Mouse (Mus musculus): ENCODE data around the gene Myrip.
"Not testable (repeated sequence)": the region's sequence is repeated elsewhere in the genome, so short reads cannot be mapped to it uniquely, and the experiment has no call there.

Gene Myrip

DNA sequence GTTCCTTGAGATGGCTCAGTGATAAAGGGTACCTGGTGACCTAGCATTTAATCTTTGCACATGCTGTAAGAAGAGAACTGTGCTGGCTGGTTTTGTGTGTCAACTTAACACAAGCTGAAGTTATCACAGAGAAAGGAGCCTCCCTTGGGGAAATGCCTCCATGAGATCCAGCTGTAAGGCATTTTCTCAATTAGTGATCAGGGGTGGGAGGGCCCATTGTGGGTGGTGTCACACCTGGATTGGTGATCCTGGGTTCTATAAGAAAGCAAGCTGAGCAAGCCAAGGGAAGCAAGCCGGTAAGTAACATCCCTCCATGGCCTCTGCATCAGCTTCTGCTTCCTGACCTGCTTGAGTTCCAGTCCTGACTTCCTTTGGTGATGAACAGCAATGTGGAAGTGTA, at the start of gene Myrip:
Gene Myrip, plus strand, starts transcription at position 301 of the 400 bp plus-strand sequence.
- not testable (repeated sequence) for DNase-seq (ENCODE audit: low spot score)

DNA sequence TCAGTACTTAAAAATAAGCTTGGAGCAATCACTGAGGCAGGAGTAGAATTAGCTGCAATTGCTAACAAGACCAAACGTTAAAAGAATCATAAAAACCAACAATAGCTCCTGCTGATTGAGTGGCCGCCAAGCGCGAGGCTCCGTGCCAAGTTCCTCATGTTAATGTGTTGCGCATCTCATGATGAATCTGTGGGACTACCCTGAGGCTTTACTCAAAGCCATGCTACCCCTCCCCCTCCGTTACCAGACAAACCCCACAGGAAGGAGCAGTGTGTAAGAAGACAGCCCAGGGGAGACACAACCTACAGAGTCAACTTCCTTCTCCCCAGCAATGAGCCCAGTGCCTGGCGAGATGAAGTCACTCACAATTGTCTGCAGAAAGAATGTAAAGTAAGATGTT, 41.5 kb upstream of the Myrip start:
- DNase-seq (ENCODE audit: low spot score), result peak; percentile 51

DNA sequence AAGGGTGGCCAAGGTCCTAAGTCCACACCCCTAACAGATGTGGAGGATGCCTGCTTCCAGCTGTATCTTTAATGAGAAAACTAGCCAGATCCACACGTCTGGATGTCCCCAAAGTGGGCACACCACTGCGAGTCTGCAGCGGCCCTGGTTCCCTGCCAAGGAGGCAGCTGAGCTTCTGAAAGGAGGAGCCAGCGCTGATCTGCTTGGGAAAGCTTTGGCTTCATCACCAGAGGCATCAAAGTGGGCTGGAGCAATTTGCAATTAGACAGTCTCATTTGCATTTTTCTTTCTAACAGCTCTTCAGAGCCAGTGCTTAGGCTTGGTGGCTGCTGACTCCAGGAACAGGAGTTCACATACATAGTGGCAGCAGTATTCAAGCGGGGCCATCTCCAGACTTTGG, 37.3 kb upstream of the Myrip start:
- DNase-seq (ENCODE audit: low spot score), result no peak

DNA sequence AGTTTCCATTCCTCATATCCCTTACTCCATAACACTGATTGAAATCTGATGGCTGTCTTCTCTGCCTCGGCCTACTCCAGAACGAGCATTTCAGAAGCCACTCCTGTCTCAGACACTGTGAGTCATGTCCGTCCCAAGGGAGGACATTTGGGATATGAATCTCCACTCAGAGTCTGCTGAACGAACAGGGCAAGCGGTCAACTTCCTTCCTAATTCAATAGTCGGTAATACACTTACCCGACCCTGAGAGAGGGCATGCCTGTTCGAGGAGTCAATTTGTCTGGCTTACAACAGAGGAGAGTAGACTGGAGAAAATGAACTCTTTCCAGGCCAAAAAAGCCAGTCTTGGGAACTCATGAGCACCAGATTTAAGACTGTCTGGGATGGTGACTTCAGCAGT, 28.2 kb upstream of the Myrip start:
- no peak for DNase-seq (ENCODE audit: low spot score)

DNA sequence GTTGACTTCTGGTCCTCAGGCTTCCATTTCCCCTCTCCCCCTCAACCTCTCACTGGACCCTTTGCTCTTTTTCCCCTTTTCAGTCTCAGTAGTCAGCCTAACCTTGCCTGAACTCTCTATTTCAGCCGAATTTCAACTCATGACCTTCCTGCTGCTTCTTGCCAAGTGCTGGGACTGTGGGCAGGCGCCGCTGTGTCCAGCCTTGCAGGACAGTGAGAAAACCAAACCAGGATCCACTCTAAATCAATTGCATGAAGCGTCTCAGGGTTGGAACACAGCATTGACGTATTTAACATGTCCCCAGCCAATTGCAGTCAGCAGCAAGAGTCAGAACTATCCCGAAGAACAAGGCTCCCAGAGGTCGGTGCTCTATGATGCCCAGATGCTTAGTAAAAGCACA, 26.1 kb upstream of the Myrip start:
- no peak for DNase-seq (ENCODE audit: low spot score)

DNA sequence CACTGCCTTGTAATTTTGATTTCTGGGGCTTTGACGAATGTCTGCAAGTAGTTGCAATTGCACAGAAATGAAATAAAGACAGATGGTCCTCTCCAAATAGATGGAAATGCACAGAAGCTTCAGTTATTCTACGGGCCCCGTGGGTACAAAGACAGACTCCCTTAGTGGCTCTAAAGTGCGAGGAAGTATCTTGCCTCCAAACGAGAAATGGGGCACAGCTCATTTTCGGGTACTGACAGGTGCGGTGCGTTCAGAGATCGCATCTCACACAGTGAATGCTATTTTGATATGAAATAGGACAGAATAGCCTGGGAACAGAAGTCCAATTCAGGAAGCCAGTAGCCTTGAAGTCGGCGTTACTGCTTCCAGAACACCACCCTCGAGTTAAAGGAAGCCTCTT, 20.2 kb upstream of the Myrip start:
- DNase-seq (ENCODE audit: low spot score), result no peak

DNA sequence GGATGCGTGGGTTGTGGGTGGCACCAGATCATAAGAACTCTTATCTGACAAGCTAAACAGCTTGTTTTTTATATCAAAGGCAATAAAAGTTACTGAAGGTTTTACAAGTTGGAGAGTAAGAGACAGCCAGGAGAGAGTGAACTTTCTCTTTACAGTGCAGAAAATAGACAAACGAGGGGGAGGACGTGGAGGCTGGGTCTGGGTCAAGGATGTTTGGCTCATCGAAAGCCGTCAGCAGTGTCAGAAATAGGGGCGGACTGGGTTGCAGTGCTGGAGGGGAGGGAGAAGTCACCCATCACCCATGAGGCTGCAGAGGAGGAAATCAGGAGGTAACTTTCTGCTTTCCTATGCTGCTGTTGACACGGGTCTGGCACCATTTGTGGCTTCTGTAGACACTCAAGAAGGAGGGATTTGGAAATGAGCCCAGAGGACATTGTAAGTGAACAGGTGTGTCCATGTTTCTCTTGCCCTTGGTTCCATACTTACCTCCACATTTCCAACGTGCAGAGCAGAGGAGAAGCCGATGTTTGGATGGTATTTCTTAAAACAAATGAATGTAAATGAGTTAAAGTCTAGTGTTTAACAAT, 18.8 kb upstream of the Myrip start:
- no peak for DNase-seq (ENCODE audit: low spot score)

DNA sequence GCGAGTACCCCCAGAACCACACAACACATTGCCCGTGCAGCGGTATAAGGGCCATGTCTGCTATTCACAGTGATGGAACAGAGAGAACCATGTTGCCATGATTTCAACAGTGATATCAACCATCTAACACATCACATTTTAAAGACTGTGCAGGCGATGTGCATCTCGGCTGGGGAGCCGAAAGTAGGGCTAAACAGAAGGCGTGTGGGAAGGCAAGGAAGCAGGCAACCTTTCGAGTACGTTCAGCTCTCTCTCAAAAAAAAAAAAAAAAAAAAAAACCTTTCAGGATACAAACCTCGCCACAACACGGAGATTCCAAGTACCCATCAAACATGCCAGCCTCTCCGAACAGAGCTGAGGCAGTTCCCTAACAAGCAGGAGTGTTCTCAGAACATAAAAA, 17.8 kb upstream of the Myrip start:
- no peak for DNase-seq (ENCODE audit: low spot score)

DNA sequence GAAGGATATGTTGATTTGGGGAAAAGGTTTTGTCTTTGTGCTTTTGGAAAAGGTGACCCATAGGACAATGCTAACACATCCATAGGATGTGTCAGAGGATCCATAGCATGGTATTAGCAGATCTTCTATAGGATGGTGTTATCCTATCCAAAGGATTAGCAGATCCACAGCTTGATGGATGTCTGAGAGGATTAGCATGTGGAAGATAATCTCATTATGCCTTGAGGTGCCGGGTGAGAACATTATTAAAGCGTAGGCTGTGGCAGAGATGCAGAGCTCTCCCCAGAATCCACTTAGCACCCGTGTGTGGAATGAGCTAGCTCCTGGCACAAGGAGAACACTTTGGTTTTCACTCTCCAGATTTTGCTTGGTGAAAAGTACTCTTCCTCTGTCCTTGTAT, 13.3 kb upstream of the Myrip start:
- DNase-seq (ENCODE audit: low spot score), result no peak

DNA sequence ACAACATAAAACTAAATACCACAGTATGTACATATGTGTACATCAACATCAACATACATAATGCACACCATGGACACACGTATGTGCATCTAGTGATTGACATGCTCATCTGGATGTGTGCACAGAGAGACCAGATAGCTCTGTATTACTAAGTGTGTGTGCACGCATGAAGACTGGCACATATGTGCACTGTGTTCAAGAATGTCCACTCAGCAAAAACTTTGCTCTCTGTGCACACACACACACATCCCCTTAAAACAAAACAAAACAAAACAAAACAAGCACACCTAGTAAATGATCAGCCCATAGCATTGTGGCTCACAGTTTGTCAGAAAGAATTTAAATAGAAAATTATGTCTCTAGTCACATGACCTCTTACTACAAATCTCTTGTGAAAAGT, 10.9 kb upstream of the Myrip start:
- no peak for DNase-seq (ENCODE audit: low spot score)

DNA sequence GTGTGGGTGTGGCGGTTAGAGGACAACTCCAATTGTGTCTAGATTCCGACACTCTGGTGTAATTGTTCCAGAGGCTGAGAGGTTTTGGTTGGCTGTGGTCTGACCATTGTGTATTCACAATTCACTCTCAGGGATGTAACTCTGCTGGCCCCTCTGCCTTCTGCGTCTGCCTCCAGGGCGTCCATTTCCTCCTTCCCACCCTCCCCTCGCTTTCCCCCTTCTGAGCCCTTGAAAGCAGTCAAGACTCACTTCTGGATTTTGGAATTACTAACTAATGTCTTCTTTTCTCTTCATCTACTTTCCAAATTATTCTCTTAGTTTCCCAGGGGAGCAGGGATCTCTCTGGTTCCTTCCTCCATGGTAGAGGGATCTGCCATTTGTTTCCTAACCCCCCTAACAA, 8.8 kb upstream of the Myrip start:
- DNase-seq (ENCODE audit: low spot score), result no peak

DNA sequence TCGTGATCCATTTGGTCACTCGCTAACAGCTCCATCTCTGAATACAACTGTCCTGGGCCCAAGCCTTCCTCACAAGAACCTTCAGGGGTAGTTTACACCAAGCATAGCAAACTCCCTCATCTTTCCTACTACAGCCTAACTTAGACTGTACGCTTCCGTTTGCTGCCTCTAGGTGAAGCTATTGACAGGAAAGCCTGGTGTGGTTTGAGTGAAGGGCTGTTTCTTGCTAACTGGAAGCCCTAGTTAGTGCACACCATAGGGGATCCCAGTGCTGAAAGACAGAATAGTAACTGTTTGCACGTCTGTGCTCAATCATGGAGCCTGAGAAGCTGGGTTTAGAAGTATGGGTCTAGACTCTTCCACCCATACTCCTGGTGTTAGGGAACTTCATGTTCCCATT, 5.8 kb upstream of the Myrip start:
- no peak for DNase-seq (ENCODE audit: low spot score)

DNA sequence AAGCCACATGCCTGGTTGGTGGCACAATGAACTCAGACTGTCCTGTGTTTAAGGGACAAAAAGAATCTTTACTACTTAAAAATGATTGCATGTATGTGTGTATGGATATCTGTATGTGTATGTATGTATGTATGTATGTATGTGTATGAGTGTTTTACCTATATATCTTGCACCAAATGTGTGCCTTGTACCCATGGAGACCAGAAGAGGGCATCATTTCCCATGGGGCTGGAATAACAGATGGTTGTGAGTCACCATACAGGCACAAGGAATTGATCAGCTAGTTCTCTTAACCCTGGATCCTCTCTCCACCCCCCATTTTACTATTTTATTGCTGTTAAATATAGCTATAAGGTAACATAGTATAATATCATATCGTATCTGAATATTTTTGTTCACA, 4.4 kb upstream of the Myrip start:
- DNase-seq (ENCODE audit: low spot score), result no peak

DNA sequence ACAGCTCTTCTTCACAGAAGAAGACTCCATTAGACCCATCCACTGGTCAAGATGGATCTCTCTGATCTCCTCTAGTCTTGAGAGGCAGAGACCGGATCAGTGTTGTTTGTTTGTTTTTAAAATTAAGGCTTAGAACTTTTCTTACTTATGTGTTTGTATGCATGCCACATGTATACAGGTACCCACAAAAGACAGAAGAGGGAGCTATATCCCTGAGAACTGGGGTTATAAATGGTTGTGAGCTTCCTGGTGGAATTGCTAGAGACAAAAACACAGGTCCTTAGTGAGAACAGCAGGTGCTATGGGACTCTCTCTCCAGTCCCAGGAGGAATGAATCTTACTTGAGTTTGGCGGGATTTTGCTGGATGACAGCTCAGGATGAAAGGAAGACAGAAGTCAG, 1.9 kb upstream of the Myrip start:
- DNase-seq (ENCODE audit: low spot score), result no peak

DNA sequence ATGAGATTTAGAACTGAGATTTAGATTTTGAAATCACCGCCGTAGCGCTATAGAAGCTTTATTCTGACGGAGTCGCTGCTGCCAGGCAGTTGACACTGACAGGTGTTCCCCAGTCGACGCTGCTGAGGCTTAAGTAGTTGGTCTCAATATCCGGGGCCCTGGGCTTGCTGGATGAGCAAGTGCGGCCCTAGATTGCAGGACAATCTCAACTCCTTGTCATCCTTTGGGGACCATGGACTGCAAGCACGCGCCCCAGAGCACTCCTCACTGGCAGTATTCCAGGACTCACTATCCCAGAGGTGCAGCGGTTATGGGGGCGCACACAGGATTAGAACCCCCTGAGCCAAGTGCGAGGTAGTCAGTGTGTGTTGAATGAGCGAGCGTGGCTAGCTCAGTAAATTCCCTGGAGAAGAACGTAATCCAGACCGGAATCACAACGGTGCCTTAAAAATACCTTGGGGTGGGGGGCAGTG, 1.7 kb downstream of the Myrip start:
- DNase-seq (ENCODE audit: low spot score), result no peak

DNA sequence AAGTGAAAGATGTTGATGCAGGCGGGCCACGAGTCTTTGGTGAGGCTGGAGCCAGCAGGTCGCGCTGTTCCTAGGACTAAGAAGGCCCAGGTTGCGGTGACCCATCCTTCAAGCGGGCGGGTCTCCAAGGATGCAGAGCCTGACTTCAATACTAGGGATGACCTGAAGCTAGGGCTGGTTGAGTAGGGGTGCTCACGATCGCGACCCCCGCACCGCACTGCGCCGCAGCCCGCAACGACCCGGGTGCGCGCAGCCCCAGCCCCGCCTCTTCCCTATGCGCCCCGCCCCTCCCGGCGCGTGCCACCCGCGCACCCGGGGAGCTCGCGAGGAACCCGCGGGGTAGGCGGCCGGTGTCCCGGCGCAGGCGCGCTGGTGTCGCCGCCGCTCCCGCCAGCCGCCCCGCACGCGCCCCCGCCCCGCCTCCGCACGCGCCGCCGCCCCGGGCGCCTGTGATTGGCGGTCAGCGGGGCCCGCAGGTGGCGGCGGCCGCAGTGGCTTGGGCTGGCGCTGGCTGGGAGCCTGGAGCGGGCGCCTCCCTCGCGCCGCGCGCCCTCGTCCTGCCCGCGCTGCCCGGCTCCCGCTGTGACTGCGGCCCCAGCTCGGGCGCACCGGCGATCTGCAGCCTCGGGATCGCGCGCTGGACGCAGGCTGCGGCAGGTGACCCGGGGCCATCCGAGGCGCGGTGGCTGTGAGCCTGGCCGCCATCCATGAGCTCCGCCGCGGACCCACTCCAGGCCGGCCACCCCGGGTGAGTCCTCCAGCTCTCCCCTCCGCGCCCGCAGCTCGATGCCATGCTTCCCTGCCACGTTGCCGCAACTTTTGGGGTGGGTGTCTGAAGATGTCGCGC, 2.4 kb downstream of the Myrip start:
- peak; percentile 60 for DNase-seq (ENCODE audit: low spot score)

DNA sequence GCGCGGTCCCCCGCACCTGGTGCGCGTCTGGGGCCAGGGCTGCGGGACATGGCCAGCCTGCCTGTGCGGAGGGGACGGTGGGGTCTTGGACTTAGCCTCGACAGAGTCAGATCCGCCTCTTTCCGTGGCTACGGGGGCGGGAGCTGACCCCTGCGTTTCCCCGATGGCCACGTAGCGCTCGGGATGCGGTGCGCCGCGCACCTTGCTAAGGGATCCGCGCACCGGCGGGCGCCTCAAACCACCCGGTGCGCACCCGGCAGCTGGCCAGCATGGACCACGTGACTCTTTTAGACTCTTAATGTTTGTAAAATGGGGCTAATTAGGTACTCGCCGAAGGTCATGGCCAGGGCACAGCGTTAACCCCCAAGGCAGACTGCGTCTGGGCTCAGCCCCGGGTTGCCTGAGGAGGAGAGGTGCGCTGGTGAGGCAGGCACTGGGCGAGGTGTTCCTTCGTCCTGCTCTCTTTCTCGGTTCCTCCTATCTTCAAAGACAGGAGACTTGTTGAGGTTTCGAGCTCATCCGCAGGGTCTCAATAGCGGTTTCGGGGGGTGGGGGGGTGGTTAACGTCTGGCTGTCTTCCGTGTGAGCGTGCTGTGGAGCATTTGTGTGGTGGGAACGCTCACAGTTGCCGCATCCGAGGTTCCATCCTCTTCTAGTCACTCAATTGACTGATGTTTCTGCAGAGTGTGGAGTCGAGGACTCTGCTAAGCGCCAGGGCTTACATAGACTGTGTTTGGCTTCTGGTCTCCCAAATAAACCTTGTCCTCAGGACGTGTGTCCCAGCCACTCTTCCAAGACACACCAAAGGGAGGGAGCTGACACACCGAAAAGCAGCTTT, 3.2 kb downstream of the Myrip start:
- DNase-seq (ENCODE audit: low spot score), result peak; percentile 48

DNA sequence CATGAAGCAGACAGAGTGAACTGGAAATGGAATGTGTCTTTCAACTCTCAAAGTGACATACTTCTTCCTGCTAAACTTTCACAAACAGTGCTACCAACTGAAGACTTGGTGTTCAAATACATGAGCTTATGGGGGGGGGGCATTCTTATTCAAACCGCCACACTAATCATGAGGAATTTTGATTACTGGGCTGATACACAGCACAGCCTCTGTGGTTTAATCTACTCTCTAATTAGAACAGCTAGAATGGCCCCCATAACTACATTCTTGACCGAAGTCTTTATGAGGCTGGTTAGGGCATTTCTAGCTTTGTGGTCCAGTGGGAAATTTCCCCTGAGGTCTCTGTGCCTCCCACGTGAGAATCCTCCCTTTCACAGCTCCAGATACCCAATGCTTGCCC, 13.9 kb downstream of the Myrip start:
- no peak for DNase-seq (ENCODE audit: low spot score)

DNA sequence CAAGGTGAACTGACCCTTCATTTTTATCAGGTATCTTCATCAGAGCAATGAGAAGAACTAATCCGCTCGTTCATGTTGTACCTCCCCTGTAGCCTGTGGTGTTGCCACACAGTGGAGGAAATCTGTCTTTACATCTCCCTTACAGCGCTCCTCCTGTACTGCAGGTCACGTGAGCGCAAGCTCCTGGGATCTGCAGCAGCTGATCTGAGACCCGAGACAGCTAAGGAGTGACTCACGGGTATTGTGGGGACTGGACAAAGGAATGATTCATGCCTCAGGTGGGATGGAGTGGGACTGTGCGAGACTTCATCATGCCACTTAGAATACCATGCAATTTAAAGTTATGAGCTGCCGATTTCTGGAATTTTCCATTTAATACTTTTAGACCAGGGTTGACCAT, 17.8 kb downstream of the Myrip start:
- no peak for DNase-seq (ENCODE audit: low spot score)

DNA sequence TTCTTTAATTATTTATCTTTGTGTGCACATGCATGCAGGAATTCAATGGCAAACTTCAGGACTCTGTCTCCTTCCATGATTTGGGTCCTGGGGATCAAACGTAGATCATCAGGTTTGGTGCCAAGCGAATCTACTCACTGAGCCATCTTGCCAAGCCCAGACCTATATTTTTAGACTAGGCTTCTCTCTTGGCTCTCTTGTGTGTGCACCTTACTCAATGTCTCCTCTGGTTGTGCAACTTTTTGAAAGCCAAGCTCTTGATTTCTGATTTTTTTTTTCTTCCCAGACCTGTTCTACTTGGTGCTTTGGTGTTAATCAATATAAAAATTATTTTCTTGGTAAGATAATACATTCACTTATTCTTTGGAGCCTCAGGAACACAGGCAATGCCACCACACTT, 19.3 kb downstream of the Myrip start:
- DNase-seq (ENCODE audit: low spot score), result no peak

DNA sequence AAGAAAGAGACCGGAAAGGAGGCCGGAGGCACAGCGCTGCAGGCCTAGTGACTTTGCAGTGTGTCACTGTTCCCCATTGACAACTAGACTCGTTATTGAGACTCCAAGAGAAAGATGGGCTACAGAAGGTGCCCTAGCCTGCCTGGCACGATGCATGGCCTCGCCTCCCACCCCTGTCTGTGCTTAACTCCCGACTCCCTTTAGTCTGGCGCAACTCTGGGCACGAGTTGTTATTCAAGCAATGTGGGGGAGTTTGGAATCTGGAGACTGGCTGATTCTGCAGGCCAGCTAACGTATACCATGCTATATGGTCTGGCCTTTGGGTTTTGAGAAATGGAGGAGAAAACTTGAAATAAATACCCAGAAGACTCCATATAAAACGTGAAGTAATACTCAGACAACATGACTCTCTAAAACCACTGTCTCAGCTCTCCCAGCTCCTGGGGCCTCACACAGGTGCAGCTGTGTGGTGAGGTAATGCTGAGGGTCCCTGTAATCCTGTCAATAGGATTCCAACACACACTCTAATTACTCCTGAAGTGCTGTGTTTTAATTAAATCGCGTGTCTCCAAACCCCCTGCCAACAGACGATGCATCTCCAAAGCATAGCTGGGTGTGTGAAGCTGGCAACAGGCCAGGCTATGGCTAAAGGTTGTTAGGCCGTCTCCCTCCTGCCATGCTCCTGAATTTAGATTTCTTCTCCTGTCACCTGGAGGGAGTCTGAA, 21.6 kb downstream of the Myrip start:
- no peak for DNase-seq (ENCODE audit: low spot score)

DNA sequence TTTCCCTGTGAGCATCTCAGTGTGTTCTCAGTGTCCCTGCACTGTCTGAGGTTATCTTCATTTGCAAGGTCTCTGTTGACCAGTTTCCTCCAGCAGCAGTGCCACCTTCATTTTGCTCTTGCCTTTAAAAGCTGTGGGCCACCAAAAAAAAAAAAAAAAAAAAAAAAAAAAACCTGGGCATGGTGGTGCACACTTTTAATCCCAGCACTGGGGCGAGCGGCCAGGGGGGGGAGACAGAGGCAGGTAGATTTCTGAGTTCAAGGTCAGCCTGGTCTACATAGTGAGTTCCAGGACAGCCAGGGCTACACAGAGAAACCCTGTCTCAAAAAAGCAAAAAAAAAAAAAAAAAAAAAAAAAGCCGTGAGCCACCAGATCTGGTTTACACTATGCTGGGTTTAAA, 29.7 kb downstream of the Myrip start:
- DNase-seq (ENCODE audit: low spot score), result not testable (repeated sequence)

All from testis, postnatal 10 days (tissue).